Mouse (Mus musculus) small intestine, adult 2 months (tissue): ENCODE data around the gene Spata45.

Source experiments
- CTCF ChIP-seq: fragments of 200-500 bp; IDR thresholded peaks from 2 replicates; pipeline ENCODE4 v1.5.1; 2012; ENCODE audit warnings: low read depth, mild to moderate bottlenecking, control low read depth, inconsistent platforms, low read length, moderate library complexity, mixed read lengths; ENCODE audit not compliant: insufficient replicate concordance, insufficient read length; ENCODE audit errors: extremely low read depth
- POLR2A ChIP-seq: fragments of 200-500 bp; IDR thresholded peaks from 2 replicates; pipeline ENCODE4 v1.6.1; 2012; ENCODE audit warnings: low read depth, mild to moderate bottlenecking, control low read depth, inconsistent platforms, low read length, moderate library complexity

- TF ChIP-seq POLR2A (no peak), CTCF (no peak)
Measured at GRCm38 (mm10) chr1:191089355-191089754, 52.9 kb downstream of the Spata45 start.
